Mouse (Mus musculus) ES-E14 (cell line): ENCODE measurements around the gene Pin4. TPM values are rescaled to one million over a fixed set of nuclear protein-coding genes. Genes with fewer than 3 reads are reported as not detected.
"Not testable (repeated sequence)": the region's sequence is repeated elsewhere in the genome, so short reads cannot be mapped to it uniquely, and the experiment has no call there.

ENCODE experiments used
- DNase-seq: peaks from one replicate; pipeline ENCODE4 v3.0.0-alpha.2; 2013; ENCODE audit warnings: low read depth, low spot score
- H3K27ac ChIP-seq: 2 replicates; pipeline ENCODE4 v1.5.1; 2012; ENCODE audit warnings: low read depth, mild to moderate bottlenecking, low read length, moderate library complexity, mixed read lengths; ENCODE audit not compliant: poor library complexity, insufficient read depth, severe bottlenecking
- H3K36me3 ChIP-seq: 2 replicates; pipeline ENCODE4 v1.6.1; 2012; ENCODE audit warnings: mild to moderate bottlenecking, low read length, moderate library complexity, mixed read lengths; ENCODE audit not compliant: control insufficient read depth, poor library complexity, insufficient read depth, severe bottlenecking
- H3K4me1 ChIP-seq, 2 experiments: fragments of 150-350 bp in 1 of 2; sonication (generic) in 1 of 2; 2 replicates each; pipeline ENCODE4 v1.6.1; 2012; ENCODE audit warnings: low read length in 2 of 2, mild to moderate bottlenecking in 1 of 2, mixed read lengths in 1 of 2; ENCODE audit not compliant: control insufficient read depth in 2 of 2, insufficient read depth in 2 of 2, poor library complexity in 1 of 2
- H3K4me3 ChIP-seq, 2 experiments: fragments of 150-350 bp in 1 of 2; sonication (generic) in 1 of 2; 2 replicates each; pipeline ENCODE4 v1.5.1; 2012; ENCODE audit warnings: low read length in 2 of 2, low read depth in 1 of 2, mild to moderate bottlenecking in 1 of 2, mixed read lengths in 1 of 2; ENCODE audit not compliant: insufficient read depth in 1 of 2, poor library complexity in 1 of 2, severe bottlenecking in 1 of 2
- H3K9ac ChIP-seq: 2 replicates; pipeline ENCODE4 v1.6.1; 2012; ENCODE audit warnings: low read depth, mild to moderate bottlenecking, low read length, mixed read lengths; ENCODE audit not compliant: poor library complexity, insufficient read depth, severe bottlenecking
- H3K9me3 ChIP-seq: fragments of 150-350 bp; sonication (generic); 2 replicates; pipeline ENCODE4 v1.6.1; 2012; ENCODE audit warnings: low read depth, mild to moderate bottlenecking, low read length; ENCODE audit not compliant: control insufficient read depth, insufficient read depth
- CHD2 ChIP-seq: IDR thresholded peaks from 2 replicates; pipeline ENCODE4 v1.6.1; 2014; ENCODE audit warnings: mild to moderate bottlenecking, low read depth, low read length, inconsistent platforms
- HCFC1 ChIP-seq: IDR thresholded peaks from 2 replicates; pipeline ENCODE4 v1.6.1; 2012; ENCODE audit warnings: low read length, inconsistent platforms, borderline replicate concordance; ENCODE audit not compliant: insufficient read depth
- MAFK ChIP-seq: IDR thresholded peaks from 2 replicates; pipeline ENCODE4 v1.6.1; 2014; ENCODE audit warnings: mild to moderate bottlenecking, low read depth, low read length, inconsistent platforms; ENCODE audit not compliant: insufficient read depth
- ZC3H11A ChIP-seq: IDR thresholded peaks from 2 replicates; pipeline ENCODE4 v1.6.1; 2012; ENCODE audit warnings: low read depth, mild to moderate bottlenecking, inconsistent platforms, low read length, borderline replicate concordance
- ZNF384 ChIP-seq: IDR thresholded peaks from 2 replicates; pipeline ENCODE4 v1.6.1; 2012; ENCODE audit warnings: low read depth, low read length, inconsistent platforms
- in situ Hi-C, 2 experiments: fragments of 600-800 bp; cut with MboI; formaldehyde crosslinking; loops; one replicate each; pipeline ENCODE4 v1.15.1; 2025; ENCODE audit warnings: low sequenced_read_pairs in 2 of 2, inconsistent platforms in 1 of 2; ENCODE audit not compliant: unreplicated experiment in 2 of 2
- total RNA-seq: library from RNA; depleted of rRNA; stranded (reverse); fragments of 300-350 nt; gene quantifications from 2 replicates; pipeline ENCODE4 v1.2.3, GENCODE M21; 2012

The Pin4 gene
- total RNA-seq, 1 experiment, result 85.2 TPM

- no peaks in the 10 kb centered on the region for H3K9me3 ChIP-seq
- DNase-seq, result no peak
- H3K4me3 ChIP-seq, result no peak overlapping the region
- no peak for TF ChIP-seq ZNF384
- TF ChIP-seq CHD2, result no peak
- TF ChIP-seq MAFK, result no peak
- TF ChIP-seq ZC3H11A, result no peak
- no peak for TF ChIP-seq HCFC1
- in situ Hi-C loops, result no loop called here
- H3K9ac ChIP-seq, result no peak overlapping the region
- H3K4me1 ChIP-seq, result no peaks in the 10 kb centered on the region
- no peak overlapping the region for H3K27ac ChIP-seq
- H3K36me3 ChIP-seq, result no peaks in the 10 kb centered on the region
These were observed 24.8 kb upstream of the Pin4 start for GRCm38 (mm10) chrX:102094381-102094904.

GRCm38 (mm10) chrX:102101886-102102285 is 17.4 kb upstream of the Pin4 start:
- Histone ChIP-seq H3K36me3 (no peaks in the 10 kb centered on the region), H3K9ac (no peak overlapping the region), H3K27ac (no peak overlapping the region), H3K4me1 (no peaks in the 10 kb centered on the region), H3K9me3 (no peaks in the 10 kb centered on the region), H3K4me3 (no peak overlapping the region)
- DNase-seq, result no peak
- TF ChIP-seq ZNF384 (no peak), MAFK (no peak), ZC3H11A (no peak), HCFC1 (no peak), CHD2 (no peak)
- in situ Hi-C loops, result no loop called here

- H3K36me3 ChIP-seq, H3K9ac ChIP-seq, DNase-seq, in situ Hi-C loops, H3K27ac ChIP-seq, H3K9me3 ChIP-seq, H3K4me1 ChIP-seq, H3K4me3 ChIP-seq: not testable (repeated sequence)
These were observed 15.4 kb upstream of the Pin4 start for GRCm38 (mm10) chrX:102103830-102104229.

- in situ Hi-C loops, H3K27ac ChIP-seq, H3K4me1 ChIP-seq, DNase-seq, H3K9ac ChIP-seq, H3K36me3 ChIP-seq, H3K4me3 ChIP-seq, H3K9me3 ChIP-seq: not testable (repeated sequence)
These were observed 9.9 kb upstream of the Pin4 start for GRCm38 (mm10) chrX:102109349-102109748.

- in situ Hi-C loops, result no loop called here
- Histone ChIP-seq H3K36me3 (no peaks in the 10 kb centered on the region), H3K4me3 (no peak overlapping the region), H3K27ac (no peak overlapping the region), H3K9ac (no peak overlapping the region), H3K9me3 (no peaks in the 10 kb centered on the region), H3K4me1 (peaks cover 0 to 1% of the 10 kb centered on the region in 2 experiments; a peak in 2 of 4 replicates)
- no peak for DNase-seq
- no peak for TF ChIP-seq CHD2
- TF ChIP-seq ZC3H11A, result no peak
- TF ChIP-seq MAFK, result no peak
- TF ChIP-seq HCFC1, result no peak
- TF ChIP-seq ZNF384, result no peak
These were observed 3.6 kb upstream of the Pin4 start for GRCm38 (mm10) chrX:102115676-102116075.
